Mouse (Mus musculus) thymus, adult 2 months (tissue): ENCODE measurements around the gene Prdm10.

Experiments used
- CTCF ChIP-seq: fragments of 200-500 bp; IDR thresholded peaks from 2 replicates; pipeline ENCODE4 v1.5.1; 2012; ENCODE audit warnings: mild to moderate bottlenecking, control low read depth, low read length, moderate library complexity, borderline replicate concordance; ENCODE audit not compliant: control insufficient read depth, poor library complexity, insufficient read depth; ENCODE audit errors: extremely low read depth
- POLR2A ChIP-seq: fragments of 200-500 bp; IDR thresholded peaks from 2 replicates; pipeline ENCODE4 v1.6.1; 2012; ENCODE audit warnings: mild to moderate bottlenecking, low read length, control low read depth, moderate library complexity; ENCODE audit not compliant: control insufficient read depth, poor library complexity, insufficient read depth; ENCODE audit errors: extremely low read depth

GRCm38 (mm10) chr9:31318956-31319355, 38.6 kb downstream of the Prdm10 start:
- TF ChIP-seq CTCF (no peak), POLR2A (no peak)
